In genomic region chr19:21714278-21714883, GRCm38 (mm10) we compare ENCODE assay signal across 10 mouse cellular contexts.
DNase-seq lines count a peak whose midpoint lies in the region; ATAC-seq and TF ChIP-seq lines count a peak whose summit lies in the region.
"Had no signal": no experiment of that assay in that cellular context is flagged by ENCODE, and none has a peak within 500 bp of the region (broad histone marks: within the 10 kb centered on the region; RNA-seq: fewer than 3 reads in every experiment).

No protein-coding gene starts in this region.

- H3K9me3 ChIP-seq in heart, embryonic 16.5 days (replicated peaks; ENCODE audit: control insufficient read depth, low read length): no peaks in the 10 kb centered on the region
- no peaks in the 10 kb centered on the region for H3K9me3 ChIP-seq in embryonic facial prominence, embryonic 15.5 days (replicated peaks)
- H3K9me3 ChIP-seq: forebrain, embryonic 12.5 days; heart, embryonic 13.5 days had no signal

- H3K36me3 ChIP-seq in heart, embryonic 16.5 days (ENCODE audit: control insufficient read depth, insufficient read depth): no peaks in the 10 kb centered on the region
- no peaks in the 10 kb centered on the region; the same call in 1 of the 2 replicates for H3K36me3 ChIP-seq in spleen, adult 2 months (ENCODE audit: control insufficient read depth, insufficient read depth, low read length)
- H3K36me3 ChIP-seq in embryonic facial prominence, embryonic 15.5 days: no peaks in the 10 kb centered on the region
- H3K36me3 ChIP-seq: forebrain, embryonic 12.5 days; heart, embryonic 13.5 days had no signal

- no peak for TF ChIP-seq CTCF in spleen, adult 2 months (IDR thresholded peaks at IDR 0.05; ENCODE audit: extremely low read depth, insufficient read depth, insufficient read length, insufficient replicate concordance)

- ATAC-seq in heart, embryonic 16.5 days (replicated peaks; ENCODE audit: extremely low read depth, insufficient read depth, low FRiP score): no peak
- ATAC-seq in embryonic facial prominence, embryonic 15.5 days (ENCODE audit: insufficient number of reproducible peaks, low FRiP score, low TSS enrichment, low read depth): no peak

- intact Hi-C loops in heart, postnatal 14 days (cut with DNase I): no loop called here

- peak overlapping the region; percentile 5; the same call in 1 of the 2 replicates for H3K27ac ChIP-seq in heart, embryonic 16.5 days (ENCODE audit: low read length)
- peak overlapping the region; percentile 86 for H3K27ac ChIP-seq in spleen, adult 2 months (ENCODE audit: insufficient read depth, low read length)
- 0 out of 2 replicates have a peak overlapping the region, but pooled peaks have one; percentile 22 for H3K27ac ChIP-seq in embryonic facial prominence, embryonic 15.5 days (replicated peaks)
- H3K27ac ChIP-seq: forebrain, embryonic 12.5 days; heart, embryonic 13.5 days had no signal

- H3K4me2 ChIP-seq in heart, embryonic 16.5 days (ENCODE audit: low read depth, low read length): peak overlapping the region; percentile 34
- no peak overlapping the region for H3K4me2 ChIP-seq in embryonic facial prominence, embryonic 15.5 days (replicated peaks)
- H3K4me2 ChIP-seq: forebrain, embryonic 12.5 days; heart, embryonic 13.5 days had no signal

- peak overlapping the region; percentile 20 for H3K4me3 ChIP-seq in heart, embryonic 16.5 days (ENCODE audit: low read length)
- peak overlapping the region; percentile 66 for H3K4me3 ChIP-seq in spleen, adult 2 months (ENCODE audit: extremely low read depth, insufficient read depth, insufficient read length)
- H3K4me3 ChIP-seq in embryonic facial prominence, embryonic 15.5 days (replicated peaks): no peak overlapping the region
- H3K4me3 ChIP-seq: forebrain, embryonic 12.5 days; heart, embryonic 13.5 days had no signal

- H3K4me1 ChIP-seq in heart, embryonic 16.5 days (ENCODE audit: control insufficient read depth, insufficient read depth, low read length): no peaks in the 10 kb centered on the region
- H3K4me1 ChIP-seq in spleen, adult 2 months (ENCODE audit: control insufficient read depth, insufficient read depth, insufficient read length): peaks cover 13% of the 10 kb centered on the region; the same call in 1 of the 2 replicates
- H3K4me1 ChIP-seq in embryonic facial prominence, embryonic 15.5 days: peaks cover 4% of the 10 kb centered on the region; the same call in 1 of the 2 replicates
- H3K4me1 ChIP-seq: forebrain, embryonic 12.5 days had no signal

- H3K9ac ChIP-seq in heart, embryonic 16.5 days (ENCODE audit: low read length): no peak overlapping the region
- H3K9ac ChIP-seq in embryonic facial prominence, embryonic 15.5 days: no peak overlapping the region
- H3K9ac ChIP-seq: forebrain, embryonic 12.5 days; heart, embryonic 13.5 days had no signal

- 67% methylated on average over 10 of the region's 10 CpGs for WGBS in heart, embryonic 16.5 days
- 29% methylated on average over 10 of the region's 10 CpGs for WGBS in spleen, adult 2 months
- WGBS in embryonic facial prominence, embryonic 15.5 days: 55% methylated on average over 10 of the region's 10 CpGs

- H3K27me3 ChIP-seq in heart, embryonic 16.5 days (ENCODE audit: control insufficient read depth, insufficient read depth, low read length): no peaks in the 10 kb centered on the region
- H3K27me3 ChIP-seq in spleen, adult 2 months (ENCODE audit: control insufficient read depth, insufficient read depth, low read length): no peaks in the 10 kb centered on the region
- H3K27me3 ChIP-seq in embryonic facial prominence, embryonic 15.5 days: no peaks in the 10 kb centered on the region
- H3K27me3 ChIP-seq: forebrain, embryonic 12.5 days; heart, embryonic 13.5 days had no signal

- no peak; the same call in 1 of the 2 replicates for TF ChIP-seq POLR2A in spleen, adult 2 months (IDR thresholded peaks at IDR 0.05; ENCODE audit: low read depth, low read length)

- no peak for DNase-seq in heart, postnatal 14 days
- DNase-seq in spleen, adult 2 months (ENCODE audit: low read depth in 1 of 2, low spot score in 2 of 2): peak in 1 of 2 experiments; percentile 23
- DNase-seq in spleen, adult 12 weeks (ENCODE audit: low spot score): no peak
- peak; percentile 26 to 28 for DNase-seq in natural killer cell, adult 2 months (ENCODE audit: low spot score in 2 of 2)
- no peak for DNase-seq in embryo, embryonic 10 days (ENCODE audit: low spot score)
- no peak for DNase-seq in layer of hippocampus, postnatal 25 days (ENCODE audit: extremely low spot score in 1 of 2, low spot score in 1 of 2)

Comparison
In these comparisons a context has a peak if more than half of its experiments do, and no peak if none do; other contexts are left out.
1. H3K27ac ChIP-seq: peak in every context shown above with its lines; median percentile 86 in spleen, adult 2 months; 22 in embryonic facial prominence, embryonic 15.5 days; 5 in heart, embryonic 16.5 days.
2. DNase-seq: peak in natural killer cell, adult 2 months (2 of 2); none in heart, postnatal 14 days (0 of 2), spleen, adult 12 weeks (single experiment), embryo, embryonic 10 days (single experiment) and layer of hippocampus, postnatal 25 days (0 of 2).